Mouse (Mus musculus) neural tube, embryonic 11.5 days (tissue): ENCODE results near the gene Cradd. TPM values are rescaled to one million over a fixed set of nuclear protein-coding genes. Genes with fewer than 3 reads are reported as not detected.

Source experiments
- ATAC-seq: fragments of 200-750 bp; cut with Nextera tagmentation; 2 replicates; pipeline ENCODE4 v1.8.0; 2017; ENCODE audit warnings: moderate number of reproducible peaks, mild to moderate bottlenecking, moderate TSS enrichment, moderate library complexity; ENCODE audit not compliant: insufficient read depth, low FRiP score, low TSS enrichment
- DNase-seq: peaks from one replicate; pipeline ENCODE4 v3.0.0-alpha.2; 2015; ENCODE audit warnings: low spot score
- H3K27ac ChIP-seq: fragments of 300-500 bp; sonication (generic); 2 replicates; pipeline ENCODE4 v1.5.1; 2014; ENCODE audit warnings: low read depth, mild to moderate bottlenecking, low read length
- H3K27me3 ChIP-seq: fragments of 300-500 bp; sonication (generic); 2 replicates; pipeline ENCODE4 v1.6.1; 2014; ENCODE audit warnings: mild to moderate bottlenecking, low read length, mixed read lengths; ENCODE audit not compliant: control insufficient read depth, insufficient read depth
- H3K36me3 ChIP-seq: fragments of 300-500 bp; sonication (generic); 2 replicates; pipeline ENCODE4 v1.6.1; 2014; ENCODE audit warnings: mild to moderate bottlenecking, low read length, moderate library complexity, mixed read lengths; ENCODE audit not compliant: control insufficient read depth, insufficient read depth
- H3K4me1 ChIP-seq: fragments of 300-500 bp; sonication (generic); 2 replicates; pipeline ENCODE4 v1.6.1; 2014; ENCODE audit warnings: low read length, mixed read lengths; ENCODE audit not compliant: control insufficient read depth, insufficient read depth
- H3K4me2 ChIP-seq: fragments of 300-500 bp; sonication (generic); 2 replicates; pipeline ENCODE4 v1.6.1; 2014; ENCODE audit warnings: low read depth, mild to moderate bottlenecking, moderate library complexity
- H3K4me3 ChIP-seq: fragments of 300-500 bp; sonication (generic); 2 replicates; pipeline ENCODE4 v1.5.1; 2014; ENCODE audit warnings: low read depth, low read length
- H3K9ac ChIP-seq: fragments of 300-500 bp; sonication (generic); 2 replicates; pipeline ENCODE4 v1.6.1; 2014; ENCODE audit warnings: mild to moderate bottlenecking, low read length
- H3K9me3 ChIP-seq: fragments of 300-500 bp; sonication (generic); 2 replicates; pipeline ENCODE4 v1.6.1; 2016; ENCODE audit warnings: low read length; ENCODE audit not compliant: control insufficient read depth
- WGBS: fragments of 180-500 bp; shearing (Covaris S2); extraction: QIAGEN DNeasy Blood & Tissue Kit; methylation state at CpG from one replicate; pipeline ENCODE4 v1.1.7; 2014; 5-methylcytosine and 5-hydroxymethylcytosine counted together
- polyA plus RNA-seq: library from polyadenylated mRNA; unstranded; fragments of >200 nt; fragmentation: Nextera tagmentation; extraction: Ambion mirVana; gene quantifications from 2 replicates; pipeline ENCODE4 v1.2.1, GENCODE M21; 2014

The Cradd gene
- polyA plus RNA-seq, result 12.5 and 14.0 TPM in 2 replicates

GRCm38 (mm10) chr10:95323393-95324277 is at the start of gene Cradd:
Cradd (minus strand) TSS chr10:95324133.
- Histone ChIP-seq H3K4me2 (peak within 1 kb of the TSS; percentile 63), H3K4me1 (no peaks in the 10 kb centered on the region; the same call in 1 of the 2 replicates), H3K4me3 (peak within 1 kb of the TSS; percentile 61), H3K9ac (peak within 1 kb of the TSS; percentile 87), H3K36me3 (no peaks in the 10 kb centered on the region), H3K27me3 (no peaks in the 10 kb centered on the region), H3K27ac (peak within 1 kb of the TSS; percentile 91), H3K9me3 (no peaks in the 10 kb centered on the region)
- peak; percentile 79 for ATAC-seq
- DNase-seq, result peak; percentile 84
- under 1% methylated on average over 51 of the region's 51 CpGs for WGBS

- Histone ChIP-seq H3K27ac (no peak overlapping the region), H3K4me2 (no peak overlapping the region), H3K9ac (no peak overlapping the region), H3K4me3 (no peak overlapping the region), H3K4me1 (no peaks in the 10 kb centered on the region), H3K27me3 (no peaks in the 10 kb centered on the region), H3K36me3 (no peaks in the 10 kb centered on the region), H3K9me3 (no peaks in the 10 kb centered on the region)
- ATAC-seq (no peak), DNase-seq (no peak)
- WGBS, result 90% methylated on average over 6 of the region's 6 CpGs
These were observed 49.4 kb upstream of the Cradd start for GRCm38 (mm10) chr10:95373340-95373739.

GRCm38 (mm10) chr10:95371942-95372341 is 48.0 kb upstream of the Cradd start:
- ATAC-seq, result no peak
- Histone ChIP-seq H3K27ac (no peak overlapping the region), H3K4me2 (no peak overlapping the region), H3K4me3 (no peak overlapping the region), H3K9me3 (no peaks in the 10 kb centered on the region), H3K36me3 (no peaks in the 10 kb centered on the region), H3K27me3 (no peaks in the 10 kb centered on the region), H3K9ac (no peak overlapping the region), H3K4me1 (no peaks in the 10 kb centered on the region)
- 89% methylated on average over 3 of the region's 3 CpGs for WGBS
- DNase-seq, result no peak

GRCm38 (mm10) chr10:95369190-95369589 is 45.3 kb upstream of the Cradd start:
- no peaks in the 10 kb centered on the region for H3K27me3 ChIP-seq
- no peaks in the 10 kb centered on the region for H3K9me3 ChIP-seq
- H3K9ac ChIP-seq, result no peak overlapping the region
- no peak overlapping the region for H3K4me3 ChIP-seq
- DNase-seq, result no peak
- ATAC-seq, result no peak
- H3K4me1 ChIP-seq, result no peaks in the 10 kb centered on the region
- no peak overlapping the region for H3K4me2 ChIP-seq
- H3K36me3 ChIP-seq, result no peaks in the 10 kb centered on the region
- no peak overlapping the region for H3K27ac ChIP-seq

- 94% methylated on average over 14 of the region's 14 CpGs for WGBS
- H3K27ac ChIP-seq, result no peak overlapping the region
- ATAC-seq, result no peak
These were observed 44.2 kb upstream of the Cradd start for GRCm38 (mm10) chr10:95368151-95368550.

GRCm38 (mm10) chr10:95367661-95368089 is 43.7 kb upstream of the Cradd start:
- WGBS, result 92% methylated on average over 9 of the region's 9 CpGs
- Histone ChIP-seq H3K4me2 (no peak overlapping the region), H3K9me3 (no peaks in the 10 kb centered on the region), H3K36me3 (no peaks in the 10 kb centered on the region), H3K4me3 (no peak overlapping the region), H3K27ac (no peak overlapping the region), H3K9ac (no peak overlapping the region), H3K4me1 (no peaks in the 10 kb centered on the region), H3K27me3 (no peaks in the 10 kb centered on the region)
- ATAC-seq (no peak), DNase-seq (no peak)

More at GRCm38 (mm10) chr10:95368151-95368550, 44.2 kb upstream of the Cradd start:
- H3K4me3 ChIP-seq, result no peak overlapping the region
- H3K36me3 ChIP-seq, result no peaks in the 10 kb centered on the region
- no peaks in the 10 kb centered on the region for H3K27me3 ChIP-seq
- H3K9me3 ChIP-seq, result no peaks in the 10 kb centered on the region
- no peak overlapping the region for H3K4me2 ChIP-seq
- no peak for DNase-seq
- H3K9ac ChIP-seq, result no peak overlapping the region
- H3K4me1 ChIP-seq, result no peaks in the 10 kb centered on the region

- Histone ChIP-seq H3K36me3 (no peaks in the 10 kb centered on the region), H3K4me3 (no peak overlapping the region), H3K9me3 (no peaks in the 10 kb centered on the region), H3K4me1 (0 out of 2 replicates have a peak, but pooled peaks cover 3% of the 10 kb centered on the region), H3K4me2 (no peak overlapping the region), H3K9ac (no peak overlapping the region), H3K27me3 (no peaks in the 10 kb centered on the region), H3K27ac (no peak overlapping the region)
- ATAC-seq (no peak), DNase-seq (no peak)
- WGBS, result 79% methylated on average over 7 of the region's 7 CpGs
These were observed 43.3 kb upstream of the Cradd start for GRCm38 (mm10) chr10:95367241-95367640.

GRCm38 (mm10) chr10:95362326-95362725 is 38.4 kb upstream of the Cradd start:
- Histone ChIP-seq H3K4me3 (no peak overlapping the region), H3K4me1 (0 out of 2 replicates have a peak, but pooled peaks cover 3% of the 10 kb centered on the region), H3K27ac (no peak overlapping the region), H3K9me3 (no peaks in the 10 kb centered on the region), H3K27me3 (no peaks in the 10 kb centered on the region), H3K36me3 (no peaks in the 10 kb centered on the region), H3K9ac (no peak overlapping the region), H3K4me2 (no peak overlapping the region)
- ATAC-seq (no peak), DNase-seq (no peak)
- WGBS, result 15% methylated on average over 2 of the region's 2 CpGs
